Mouse (Mus musculus) small intestine, adult 2 months (tissue): ENCODE results near the gene Mylk2. TPM values are rescaled to one million over a fixed set of nuclear protein-coding genes. Genes with fewer than 3 reads are reported as not detected.

ENCODE experiments used
- H3K27ac ChIP-seq: fragments of 200-500 bp; 2 replicates; pipeline ENCODE4 v1.5.1; 2012; ENCODE audit warnings: low read depth, low read length, control low read depth, inconsistent platforms; ENCODE audit not compliant: insufficient read depth
- H3K27me3 ChIP-seq: fragments of 200-500 bp; 2 replicates; pipeline ENCODE4 v1.6.1; 2012; ENCODE audit warnings: mild to moderate bottlenecking, moderate library complexity, low read length, inconsistent platforms; ENCODE audit not compliant: control insufficient read depth, insufficient read depth
- H3K36me3 ChIP-seq: fragments of 200-500 bp; 2 replicates; pipeline ENCODE4 v1.6.1; 2012; ENCODE audit warnings: mild to moderate bottlenecking, low read length, control low read depth, inconsistent platforms; ENCODE audit not compliant: control insufficient read depth, insufficient read depth
- H3K4me1 ChIP-seq: fragments of 200-500 bp; 2 replicates; pipeline ENCODE4 v1.6.1; 2012; ENCODE audit warnings: low read length, inconsistent platforms, mixed read lengths; ENCODE audit not compliant: control insufficient read depth, insufficient read depth, insufficient read length
- H3K4me3 ChIP-seq: fragments of 200-500 bp; 2 replicates; pipeline ENCODE4 v1.5.1; 2012; ENCODE audit warnings: low read depth, mild to moderate bottlenecking, control low read depth, inconsistent platforms, low read length, moderate library complexity
- CTCF ChIP-seq: fragments of 200-500 bp; IDR thresholded peaks from 2 replicates; pipeline ENCODE4 v1.5.1; 2012; ENCODE audit warnings: low read depth, mild to moderate bottlenecking, control low read depth, inconsistent platforms, low read length, moderate library complexity, mixed read lengths; ENCODE audit not compliant: insufficient replicate concordance, insufficient read length; ENCODE audit errors: extremely low read depth
- POLR2A ChIP-seq: fragments of 200-500 bp; IDR thresholded peaks from 2 replicates; pipeline ENCODE4 v1.6.1; 2012; ENCODE audit warnings: low read depth, mild to moderate bottlenecking, control low read depth, inconsistent platforms, low read length, moderate library complexity
- WGBS: fragments of 180-500 bp; shearing (Covaris S2); methylation state at CpG from one replicate; pipeline ENCODE4 v1.1.7; 2018; 5-methylcytosine and 5-hydroxymethylcytosine counted together
- polyA plus RNA-seq: library from polyadenylated mRNA; depleted of rRNA; stranded (reverse); fragments of >200 nt; gene quantifications from 2 replicates; pipeline ENCODE4 v1.2.3, GENCODE M21; 2012

The Mylk2 gene
- polyA plus RNA-seq, 1 experiment: not detected

DNA sequence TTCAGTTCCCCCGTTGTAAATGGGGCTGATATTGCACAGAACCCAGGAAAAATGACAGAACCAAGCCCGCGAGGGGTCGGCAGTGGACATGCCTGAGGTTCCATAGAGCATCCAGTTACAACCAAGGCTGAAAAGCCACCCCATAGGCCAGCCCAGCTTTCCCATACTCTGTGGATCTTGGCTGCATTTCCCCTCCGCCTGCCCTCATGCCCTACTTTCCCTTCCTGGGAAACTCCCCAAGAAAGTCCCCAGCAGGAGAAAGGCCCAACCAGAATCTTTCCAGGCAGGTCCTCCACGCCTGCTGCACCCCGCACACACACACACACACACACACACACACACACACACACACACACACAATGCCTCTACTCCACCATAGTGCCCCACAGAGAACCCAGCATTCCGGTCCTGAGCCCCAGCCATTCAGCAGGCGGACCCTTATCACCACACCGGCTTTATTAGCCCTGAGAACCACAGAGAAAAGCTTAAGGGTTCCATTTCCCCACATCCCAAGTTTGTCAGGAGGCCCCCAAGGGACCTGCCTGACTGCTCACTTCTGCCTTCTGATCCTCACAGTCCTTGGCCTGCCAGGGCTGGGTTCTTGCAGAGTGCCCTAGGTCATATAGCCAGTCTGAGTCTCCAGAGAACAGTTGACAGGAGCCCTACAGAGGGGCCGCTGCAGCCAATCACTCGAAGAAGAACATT is 20.5 kb downstream of the Mylk2 start:
- WGBS: 52% methylated on average over 12 of the region's 12 CpGs
- no peak overlapping the region for H3K27ac ChIP-seq
- no peak for TF ChIP-seq CTCF
- TF ChIP-seq POLR2A: no peak

DNA sequence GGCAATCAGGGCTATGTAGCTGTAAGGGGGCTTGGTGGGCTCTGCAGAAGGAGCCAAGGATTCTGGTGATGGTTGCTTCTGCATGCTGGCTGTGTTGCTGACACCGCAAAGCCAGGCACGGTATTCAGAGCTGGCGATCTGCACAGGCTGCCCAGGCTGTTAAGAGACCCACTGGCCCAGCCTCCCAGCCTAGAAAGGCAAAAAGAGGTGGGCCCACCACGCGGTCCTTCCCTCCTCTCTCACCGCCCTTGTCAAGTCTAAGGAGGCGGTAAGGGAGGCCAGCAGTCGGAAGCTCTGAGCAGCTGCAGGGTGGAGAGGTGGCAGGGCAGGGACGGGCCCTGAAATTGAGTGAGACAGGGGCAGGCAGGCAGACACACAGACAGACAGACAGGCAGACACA is 21.9 kb downstream of the Mylk2 start, which contains the start of gene Foxs1:
TSS of gene Foxs1 (minus strand) at position 161 of the 400 bp plus-strand sequence.
- Histone ChIP-seq H3K4me3 (peak within 1 kb of the TSS; percentile 15), H3K27ac (no peak within 1 kb of the TSS)

More for the DNA sequence above, 20.5 kb downstream of the Mylk2 start:
- no peaks in the 10 kb centered on the region for H3K36me3 ChIP-seq
- H3K27me3 ChIP-seq: no peaks in the 10 kb centered on the region
- peak overlapping the region; percentile 15 for H3K4me3 ChIP-seq
- no peaks in the 10 kb centered on the region for H3K4me1 ChIP-seq

DNA sequence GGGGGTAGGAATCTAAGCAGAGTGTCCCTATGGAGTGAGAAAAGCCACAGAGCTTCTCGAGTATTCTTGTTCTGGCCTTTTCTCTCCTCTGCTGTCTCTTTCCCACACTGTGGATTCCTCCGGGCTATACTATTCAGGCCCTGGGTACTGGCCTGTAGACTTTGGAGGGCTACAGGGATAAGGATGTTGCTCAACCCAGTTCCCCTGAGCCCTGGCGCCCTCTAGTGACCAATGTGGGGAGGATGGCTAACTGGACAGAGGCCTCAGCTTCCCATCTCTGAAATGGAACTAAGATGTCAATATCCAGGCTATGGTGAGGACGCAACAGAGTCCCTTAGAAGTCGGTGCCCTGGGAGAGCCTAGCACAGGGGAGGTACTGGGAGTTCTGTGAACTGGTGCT is 22.5 kb downstream of the Mylk2 start:
- H3K4me3 ChIP-seq: no peak overlapping the region
- no peak overlapping the region for H3K27ac ChIP-seq
- TF ChIP-seq CTCF (peak; percentile 62; the same call in 1 of the 2 replicates), POLR2A (no peak)
- H3K36me3 ChIP-seq: no peaks in the 10 kb centered on the region
- no peaks in the 10 kb centered on the region for H3K4me1 ChIP-seq
- 40% methylated on average over 5 of the region's 5 CpGs for WGBS
- H3K27me3 ChIP-seq: no peaks in the 10 kb centered on the region

More for the DNA sequence above, 21.9 kb downstream of the Mylk2 start, which contains the start of gene Foxs1:
- H3K36me3 ChIP-seq: no peaks in the 10 kb centered on the region
- no peaks in the 10 kb centered on the region for H3K27me3 ChIP-seq
- H3K4me1 ChIP-seq: no peaks in the 10 kb centered on the region
- TF ChIP-seq CTCF (no peak), POLR2A (no peak)
- WGBS: 40% methylated on average over 9 of the region's 9 CpGs

DNA sequence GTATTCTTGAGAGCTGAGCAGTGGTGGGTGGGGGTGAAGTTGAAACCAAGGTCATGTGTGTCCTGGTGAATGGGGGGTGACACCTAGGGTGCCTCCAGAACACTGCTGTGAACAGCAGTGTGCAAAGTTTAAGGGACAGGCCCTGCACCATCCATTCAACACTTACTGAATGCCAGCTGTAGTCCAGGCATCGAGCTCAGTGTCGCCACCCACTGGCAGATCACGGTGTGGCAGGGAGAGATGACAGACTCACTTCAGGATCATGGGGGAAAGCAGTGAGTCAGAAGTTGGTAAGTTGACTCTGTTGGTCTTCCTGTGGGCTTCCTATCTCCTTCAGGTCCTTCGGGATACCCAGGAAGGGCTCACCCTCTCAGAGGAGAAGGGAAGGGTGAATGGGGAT is 28.7 kb downstream of the Mylk2 start:
- peaks cover 25% of the 10 kb centered on the region for H3K27me3 ChIP-seq
- no peak for TF ChIP-seq POLR2A
- TF ChIP-seq CTCF: peak; percentile 67; the same call in 1 of the 2 replicates
- 9% methylated on average over 4 of the region's 4 CpGs for WGBS
- no peaks in the 10 kb centered on the region for H3K4me1 ChIP-seq
- no peaks in the 10 kb centered on the region for H3K36me3 ChIP-seq
- H3K4me3 ChIP-seq: no peak overlapping the region
- H3K27ac ChIP-seq: no peak overlapping the region

DNA sequence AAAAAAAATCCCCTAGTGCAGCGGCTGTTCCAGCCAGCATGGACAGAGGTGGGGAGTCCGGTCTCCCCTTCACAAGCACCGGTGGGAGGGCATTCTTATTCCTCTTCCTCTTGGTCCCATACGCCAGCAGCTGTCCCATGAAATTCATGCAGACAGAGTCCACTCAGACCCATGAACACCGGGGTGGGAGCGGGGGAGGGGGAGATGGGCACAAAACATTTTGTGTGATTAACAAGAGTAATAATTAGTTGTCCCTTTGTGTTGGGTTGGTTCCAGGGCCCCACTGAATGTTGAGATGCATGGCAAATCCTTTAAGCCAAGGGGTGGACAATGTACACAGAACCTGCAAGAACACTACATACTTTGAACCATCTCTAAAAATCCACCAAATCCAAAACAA is 30.0 kb downstream of the Mylk2 start:
- WGBS: 74% methylated on average over 6 of the region's 6 CpGs
- Histone ChIP-seq H3K4me1 (no peaks in the 10 kb centered on the region), H3K27ac (no peak overlapping the region), H3K27me3 (peaks cover 25% of the 10 kb centered on the region), H3K36me3 (no peaks in the 10 kb centered on the region), H3K4me3 (no peak overlapping the region)
- no peak for TF ChIP-seq POLR2A
- TF ChIP-seq CTCF: no peak

DNA sequence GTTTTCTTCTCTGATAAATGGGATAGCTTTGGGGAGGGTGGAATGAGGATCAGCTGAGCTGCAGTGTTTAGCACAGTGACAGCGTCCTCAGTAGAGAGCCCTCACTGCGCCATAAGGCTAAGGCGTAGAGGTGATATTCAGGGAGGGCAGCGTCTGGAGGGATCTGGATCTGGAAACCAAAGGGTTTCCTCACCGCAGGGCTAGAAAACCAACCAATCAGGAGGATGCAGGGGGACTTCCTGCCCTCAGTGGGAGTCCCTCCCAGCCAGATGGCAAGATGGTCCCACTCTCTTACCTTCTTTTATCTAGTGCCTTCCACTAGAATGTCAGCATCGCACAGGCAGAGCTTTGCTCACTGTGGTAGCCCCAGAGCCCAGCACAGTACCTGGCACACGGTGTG is 30.6 kb downstream of the Mylk2 start:
- H3K36me3 ChIP-seq: no peaks in the 10 kb centered on the region
- H3K4me3 ChIP-seq: no peak overlapping the region
- H3K27me3 ChIP-seq: peaks cover 25% of the 10 kb centered on the region
- H3K4me1 ChIP-seq: no peaks in the 10 kb centered on the region
- TF ChIP-seq POLR2A (no peak), CTCF (no peak)
- WGBS: 31% methylated on average over 7 of the region's 7 CpGs
- H3K27ac ChIP-seq: no peak overlapping the region

DNA sequence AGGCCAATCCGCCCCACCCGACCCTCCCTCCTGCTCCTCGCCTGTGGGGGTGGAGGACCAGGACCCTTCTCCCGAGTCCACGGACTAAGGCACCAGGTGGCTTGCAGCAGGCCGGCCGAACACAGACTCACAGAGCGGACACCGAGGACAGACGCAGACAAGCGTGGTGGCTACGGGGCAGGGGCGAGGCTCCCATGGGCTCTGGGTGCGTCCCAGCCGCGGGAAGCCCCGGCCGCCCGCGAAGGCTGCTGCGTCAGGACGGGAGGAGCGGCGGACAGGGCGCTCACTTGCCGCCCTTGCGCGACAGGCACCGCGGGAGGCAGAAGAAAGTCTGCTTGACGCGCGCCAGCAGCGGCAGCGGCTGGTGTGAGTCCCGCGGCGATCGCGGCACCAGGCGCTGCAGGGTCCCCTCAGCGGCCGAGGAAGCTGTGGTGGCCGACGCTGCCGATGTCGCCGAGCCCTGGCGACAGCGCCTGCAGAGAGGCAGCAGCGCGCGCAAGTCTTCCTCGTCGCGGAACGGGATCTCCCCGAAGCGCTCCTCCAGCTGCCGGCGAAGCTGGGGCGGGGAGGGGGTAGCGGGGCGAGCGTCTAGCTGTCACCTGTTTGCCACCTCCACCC is 31.9 kb downstream of the Mylk2 start:
- Histone ChIP-seq H3K27ac (no peak overlapping the region), H3K4me3 (no peak overlapping the region), H3K4me1 (no peaks in the 10 kb centered on the region), H3K36me3 (no peaks in the 10 kb centered on the region), H3K27me3 (peaks cover 25% of the 10 kb centered on the region)
- WGBS: under 1% methylated on average over 65 of the region's 65 CpGs
- TF ChIP-seq CTCF (no peak), POLR2A (no peak)
